Mouse (Mus musculus) adrenal gland, adult (tissue): ENCODE results near the gene Ptprn2.

Experiments used
- DNase-seq, 2 experiments: peaks; one replicate each; pipeline ENCODE4 v3.0.0; 2022 to 2023; ENCODE audit warnings: low spot score in 1 of 2; ENCODE audit not compliant: inconsistent age in 2 of 2

The Ptprn2 gene

GRCm38 (mm10) chr12:116485591-116486403 lies at the start of gene Ptprn2:
Ptprn2 (plus strand) TSS chr12:116485720.
- peak; percentile 62 to 84 for DNase-seq

- DNase-seq: no peak
Observed at GRCm38 (mm10) chr12:116436125-116436524, 49.4 kb upstream of the Ptprn2 start.

- no peak for DNase-seq
Observed at GRCm38 (mm10) chr12:116438591-116438990, 46.9 kb upstream of the Ptprn2 start.

- DNase-seq: no peak
Observed at GRCm38 (mm10) chr12:116442184-116442583, 43.3 kb upstream of the Ptprn2 start.

GRCm38 (mm10) chr12:116449536-116449935 lies 36.0 kb upstream of the Ptprn2 start:
- DNase-seq: no peak

- DNase-seq: peak in 1 of 2 experiments; percentile 57
Observed at GRCm38 (mm10) chr12:116460379-116461065, 25.0 kb upstream of the Ptprn2 start.

GRCm38 (mm10) chr12:116467030-116467429 lies 18.5 kb upstream of the Ptprn2 start:
- no peak for DNase-seq

- no peak for DNase-seq
Observed at GRCm38 (mm10) chr12:116468348-116468747, 17.2 kb upstream of the Ptprn2 start.

- DNase-seq: no peak
Observed at GRCm38 (mm10) chr12:116469096-116469495, 16.4 kb upstream of the Ptprn2 start.

GRCm38 (mm10) chr12:116473264-116473663 lies 12.3 kb upstream of the Ptprn2 start:
- DNase-seq: no peak

- DNase-seq: no peak
Observed at GRCm38 (mm10) chr12:116473761-116474160, 11.8 kb upstream of the Ptprn2 start.

GRCm38 (mm10) chr12:116474676-116475075 lies 10.8 kb upstream of the Ptprn2 start:
- no peak for DNase-seq

- no peak for DNase-seq
Observed at GRCm38 (mm10) chr12:116478771-116479170, 6.7 kb upstream of the Ptprn2 start.

GRCm38 (mm10) chr12:116481921-116482320 lies 3.6 kb upstream of the Ptprn2 start:
- DNase-seq: no peak

GRCm38 (mm10) chr12:116483581-116483980 lies 1.9 kb upstream of the Ptprn2 start:
- no peak for DNase-seq

GRCm38 (mm10) chr12:116484991-116485390 lies 529 bp upstream of the Ptprn2 start:
- DNase-seq: no peak

- peak in 1 of 2 experiments; percentile 54 for DNase-seq
Observed at GRCm38 (mm10) chr12:116486404-116486730, 847 bp downstream of the Ptprn2 start.

- no peak for DNase-seq
Observed at GRCm38 (mm10) chr12:116488836-116489235, 3.3 kb downstream of the Ptprn2 start.

GRCm38 (mm10) chr12:116490575-116491356 lies 5.2 kb downstream of the Ptprn2 start:
- DNase-seq: no peak

- no peak for DNase-seq
Observed at GRCm38 (mm10) chr12:116498666-116499065, 13.1 kb downstream of the Ptprn2 start.

GRCm38 (mm10) chr12:116500652-116501051 lies 15.1 kb downstream of the Ptprn2 start:
- no peak for DNase-seq

- DNase-seq: no peak
Observed at GRCm38 (mm10) chr12:116512482-116512881, 27.0 kb downstream of the Ptprn2 start.
